Mouse (Mus musculus) adrenal gland, postnatal 0 days (tissue): ENCODE measurements around the gene 9130204L05Rik. TPM values are rescaled to one million over a fixed set of nuclear protein-coding genes. Genes with fewer than 3 reads are reported as not detected.

Experiments
- polyA plus RNA-seq: library from polyadenylated mRNA; unstranded; fragments of >200 nt; fragmentation: Nextera tagmentation; extraction: Ambion mirVana; gene quantifications from 2 replicates; pipeline ENCODE4 v1.2.1, GENCODE M21; 2015

The 9130204L05Rik gene
- 0.28 and 0.30 TPM in 2 replicates for polyA plus RNA-seq

DNA sequence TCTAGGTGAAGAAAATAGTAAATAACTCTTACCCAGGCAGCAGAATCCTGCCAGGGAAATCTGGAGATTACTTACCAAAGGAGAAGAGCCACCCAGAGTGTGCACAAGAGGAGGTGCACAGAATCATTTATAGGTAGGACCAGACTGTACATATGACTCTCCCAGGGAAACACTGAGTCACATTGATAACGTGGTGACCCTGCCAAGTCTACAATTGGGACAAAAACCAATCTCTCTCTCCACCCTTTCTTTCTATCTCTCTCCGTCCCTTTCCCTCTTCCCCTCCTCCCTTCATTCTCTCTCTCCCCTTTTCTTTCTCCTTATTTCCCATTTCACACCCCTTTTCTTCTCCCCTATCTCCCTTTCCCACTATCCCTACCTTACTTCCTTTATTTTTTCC, at the start of gene 9130204L05Rik:
9130204L05Rik (minus strand) TSS at position 101 of the 400 bp plus-strand sequence.

